Mouse (Mus musculus): ENCODE data around the gene Pou3f3. TPM values are rescaled to one million over a fixed set of nuclear protein-coding genes. Genes with fewer than 3 reads are reported as not detected.

The Pou3f3 gene
- total and polyA plus RNA-seq, 3 experiments, result not detected

DNA sequence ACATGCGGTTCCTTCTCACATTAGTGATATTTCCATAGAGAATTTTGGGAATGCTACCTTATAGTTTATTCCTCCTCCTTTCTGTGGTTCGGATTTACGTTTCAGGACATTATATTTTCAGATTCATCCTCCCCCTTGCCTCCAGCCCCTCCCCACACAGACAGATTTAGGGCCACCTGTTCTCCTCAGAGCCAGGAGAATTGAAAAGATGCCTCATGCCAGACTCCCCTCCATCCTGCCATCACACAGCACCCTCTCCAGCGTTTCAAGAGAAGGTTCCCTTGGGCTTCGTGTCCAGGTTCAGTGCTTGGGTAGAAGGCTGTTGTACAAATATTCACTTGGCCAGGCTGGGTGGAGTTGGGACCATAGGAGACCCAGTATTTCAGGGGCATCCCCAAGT lies 25.8 kb downstream of the Pou3f3 start:
- Histone ChIP-seq H3K4me3 (ENCODE audit: control insufficient read depth in 1 of 2, insufficient read depth in 1 of 2, low read depth in 2 of 2, low read length in 2 of 2) (no peak overlapping the region), H3K9ac (ENCODE audit: control insufficient read depth, low read depth, low read length, poor library complexity, severe bottlenecking) (no peak overlapping the region), H3K9me3 (replicated peaks; ENCODE audit: insufficient read depth, low read length) (no peaks in the 10 kb centered on the region), H3K27me3 (ENCODE audit: control insufficient read depth in 1 of 2, insufficient read depth in 2 of 2, low read length in 2 of 2) (no peaks in the 10 kb centered on the region; a peak in 1 of 4 replicates), H3K4me1 (ENCODE audit: control insufficient read depth in 1 of 2, insufficient read depth in 2 of 2, low read length in 2 of 2) (no peaks in the 10 kb centered on the region), H3K27ac (ENCODE audit: control insufficient read depth, low read depth, low read length) (no peak overlapping the region), H3K79me2 (ENCODE audit: control insufficient read depth, insufficient read depth, low read length, poor library complexity) (no peaks in the 10 kb centered on the region), H3K36me3 (ENCODE audit: control insufficient read depth in 1 of 2, insufficient read depth in 2 of 2, low read length in 2 of 2) (no peaks in the 10 kb centered on the region)
- no peak for TF ChIP-seq E2F4 (IDR thresholded peaks at IDR 0.05; ENCODE audit: borderline replicate concordance, low read depth, low read length)
- no peak for TF ChIP-seq ELF1 (IDR thresholded peaks at IDR 0.05; ENCODE audit: low read depth, low read length)
- no peak for TF ChIP-seq MEF2A (IDR thresholded peaks at IDR 0.05; ENCODE audit: extremely low read depth, insufficient replicate concordance, low read depth, low read length, poor library complexity, severe bottlenecking)
- no peak for TF ChIP-seq TCF12 (IDR thresholded peaks at IDR 0.05; ENCODE audit: low read depth, low read length)
- no peak for TF ChIP-seq NELFE (IDR thresholded peaks at IDR 0.05; ENCODE audit: low read depth, low read length)
- TF ChIP-seq MYB (IDR thresholded peaks at IDR 0.05; ENCODE audit: low read depth, low read length), result no peak
- no peak for TF ChIP-seq ZMIZ1 (IDR thresholded peaks at IDR 0.05; ENCODE audit: low read depth, low read length)
- TF ChIP-seq ZC3H11A (IDR thresholded peaks at IDR 0.05; ENCODE audit: low read depth, low read length), result no peak
- no peak for TF ChIP-seq MYC (IDR thresholded peaks at IDR 0.05; ENCODE audit: low read depth, low read length)
- TF ChIP-seq TBP (IDR thresholded peaks at IDR 0.05; ENCODE audit: low read depth, low read length), result no peak
- TF ChIP-seq MAZ (IDR thresholded peaks at IDR 0.05; ENCODE audit: low read depth, low read length), result no peak
- no peak for TF ChIP-seq USF1 (IDR thresholded peaks at IDR 0.05; ENCODE audit: low read depth, low read length)
- TF ChIP-seq MXI1 (IDR thresholded peaks at IDR 0.05; ENCODE audit: low read depth, low read length), result no peak
- TF ChIP-seq NRF1 (IDR thresholded peaks at IDR 0.05; ENCODE audit: insufficient read depth, low read depth, low read length, poor library complexity, severe bottlenecking), result no peak
- DNase-seq (ENCODE audit: low read depth, low spot score), result no peak

DNA sequence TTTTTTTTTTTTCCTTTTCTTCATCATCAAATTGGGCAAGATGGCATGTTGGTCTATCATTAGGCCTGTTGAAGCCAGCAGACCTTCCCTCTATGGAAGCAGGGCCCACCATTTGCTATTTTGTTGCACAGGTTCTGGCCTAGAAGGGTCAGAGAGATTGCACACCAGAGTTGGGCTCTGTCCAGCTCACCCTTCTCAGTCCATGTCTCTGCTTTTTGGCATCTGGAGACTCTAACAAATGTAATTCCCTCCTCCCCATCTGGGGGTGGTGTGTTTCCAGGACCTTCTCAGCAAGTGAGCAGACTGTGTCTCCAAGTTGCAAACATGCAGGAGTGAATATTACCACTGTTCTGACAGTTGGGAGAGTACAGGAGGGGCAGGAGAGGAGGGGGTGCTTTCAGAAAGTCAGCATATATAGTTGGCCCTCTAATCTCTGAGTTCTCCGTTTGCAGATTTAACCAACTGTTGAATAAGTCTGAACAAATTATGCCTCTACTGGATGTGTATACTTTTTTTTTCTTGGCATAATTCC lies 28.3 kb downstream of the Pou3f3 start:
- H3K4me1 ChIP-seq (ENCODE audit: control insufficient read depth in 1 of 2, insufficient read depth in 2 of 2, low read length in 2 of 2), result no peaks in the 10 kb centered on the region
- no peak overlapping the region for H3K4me3 ChIP-seq (ENCODE audit: control insufficient read depth in 1 of 2, insufficient read depth in 1 of 2, low read depth in 2 of 2, low read length in 2 of 2)
- no peak overlapping the region for H3K9ac ChIP-seq (ENCODE audit: control insufficient read depth, low read depth, low read length, poor library complexity, severe bottlenecking)
- no peaks in the 10 kb centered on the region for H3K9me3 ChIP-seq (replicated peaks; ENCODE audit: insufficient read depth, low read length)
- H3K27ac ChIP-seq (ENCODE audit: control insufficient read depth, low read depth, low read length), result no peak overlapping the region
- H3K36me3 ChIP-seq (ENCODE audit: control insufficient read depth in 1 of 2, insufficient read depth in 2 of 2, low read length in 2 of 2), result no peaks in the 10 kb centered on the region
- no peak for TF ChIP-seq MYC (IDR thresholded peaks at IDR 0.05; ENCODE audit: low read depth, low read length)
- no peak for TF ChIP-seq POLR2AphosphoS2 (IDR thresholded peaks at IDR 0.05; ENCODE audit: low read length)
- TF ChIP-seq EP300 (IDR thresholded peaks at IDR 0.05; ENCODE audit: low read depth in 1 of 2, low read length in 2 of 2), result no peak
- no peak for TF ChIP-seq MEF2A (IDR thresholded peaks at IDR 0.05; ENCODE audit: extremely low read depth, insufficient replicate concordance, low read depth, low read length, poor library complexity, severe bottlenecking)
- TF ChIP-seq ZMIZ1 (IDR thresholded peaks at IDR 0.05; ENCODE audit: low read depth, low read length), result no peak
- no peak for TF ChIP-seq CTCF (IDR thresholded peaks at IDR 0.05 in 2 of 3, conservative IDR thresholded peaks at IDR 0.05 in 1 of 3; ENCODE audit: control insufficient read depth in 1 of 3, insufficient read depth in 1 of 3, low read depth in 2 of 3, low read length in 3 of 3, poor library complexity in 1 of 3, severe bottlenecking in 1 of 3)
- no peak for TF ChIP-seq MXI1 (IDR thresholded peaks at IDR 0.05; ENCODE audit: low read depth, low read length)
- TF ChIP-seq KAT2A (conservative IDR thresholded peaks at IDR 0.05; ENCODE audit: low read depth, low read length), result no peak
- no peak for TF ChIP-seq GATA1 (IDR thresholded peaks at IDR 0.05; ENCODE audit: low read depth, low read length)
- no peak for TF ChIP-seq NELFE (IDR thresholded peaks at IDR 0.05; ENCODE audit: low read depth, low read length)
- TF ChIP-seq ETS1 (IDR thresholded peaks at IDR 0.05; ENCODE audit: low read depth, low read length), result no peak
- H3K27me3 ChIP-seq (ENCODE audit: control insufficient read depth in 1 of 2, insufficient read depth in 2 of 2, low read length in 2 of 2), result no peaks in the 10 kb centered on the region; a peak in 1 of 4 replicates
- no peak for DNase-seq (ENCODE audit: low read depth, low spot score)
- H3K79me2 ChIP-seq (ENCODE audit: control insufficient read depth, insufficient read depth, low read length, poor library complexity), result no peaks in the 10 kb centered on the region
